Mouse (Mus musculus) MEL (cell line): ENCODE results near the gene Kcnj15. TPM values are rescaled to one million over a fixed set of nuclear protein-coding genes. Genes with fewer than 3 reads are reported as not detected.

ENCODE experiments used
- DNase-seq: peaks from one replicate; pipeline ENCODE4 v3.0.0; 2011; ENCODE audit warnings: low read depth, low spot score
- H3K27ac ChIP-seq: 2 replicates; pipeline ENCODE4 v1.5.1; 2012; ENCODE audit warnings: low read depth, mild to moderate bottlenecking, control low read depth, low read length, moderate library complexity; ENCODE audit not compliant: control insufficient read depth
- H3K27me3 ChIP-seq, 2 experiments: fragments of 150-350 bp in 1 of 2; sonication (generic) in 1 of 2; 2 replicates each; pipeline ENCODE4 v1.6.1; 2012; ENCODE audit warnings: low read length in 2 of 2, mild to moderate bottlenecking in 2 of 2, improper control_type of control experiment in 1 of 2, moderate library complexity in 1 of 2; ENCODE audit not compliant: insufficient read depth in 2 of 2, control insufficient read depth in 1 of 2
- H3K36me3 ChIP-seq, 2 experiments: 2 replicates each; pipeline ENCODE4 v1.6.1; 2012 to 2014; ENCODE audit warnings: low read length in 2 of 2, improper control_type of control experiment in 1 of 2, inconsistent platforms in 1 of 2, mild to moderate bottlenecking in 1 of 2; ENCODE audit not compliant: insufficient read depth in 2 of 2, control insufficient read depth in 1 of 2
- H3K4me1 ChIP-seq, 2 experiments: fragments of 150-350 bp in 1 of 2; sonication (generic) in 1 of 2; 2 replicates each; pipeline ENCODE4 v1.6.1; 2012; ENCODE audit warnings: low read length in 2 of 2, improper control_type of control experiment in 1 of 2, mild to moderate bottlenecking in 1 of 2; ENCODE audit not compliant: insufficient read depth in 2 of 2, control insufficient read depth in 1 of 2
- H3K4me3 ChIP-seq, 2 experiments: fragments of 150-350 bp in 1 of 2; sonication (generic) in 1 of 2; 2 replicates each; pipeline ENCODE4 v1.5.1; 2012; ENCODE audit warnings: low read depth in 2 of 2, low read length in 2 of 2, mild to moderate bottlenecking in 2 of 2, moderate library complexity in 2 of 2, control low read depth in 1 of 2, improper control_type of control experiment in 1 of 2; ENCODE audit not compliant: control insufficient read depth in 1 of 2, insufficient read depth in 1 of 2
- H3K79me2 ChIP-seq: 2 replicates; pipeline ENCODE4 v1.6.1; 2012; ENCODE audit warnings: mild to moderate bottlenecking, low read length, moderate library complexity; ENCODE audit not compliant: control insufficient read depth, poor library complexity, insufficient read depth
- H3K9ac ChIP-seq: 2 replicates; pipeline ENCODE4 v1.6.1; 2012; ENCODE audit warnings: low read depth, mild to moderate bottlenecking, control low read depth, low read length, moderate library complexity; ENCODE audit not compliant: control insufficient read depth, poor library complexity, severe bottlenecking
- H3K9me3 ChIP-seq: fragments of 150-350 bp; sonication (generic); replicated peaks from 2 replicates; pipeline ENCODE4 v1.6.1; 2012; ENCODE audit warnings: mild to moderate bottlenecking, low read length, improper control_type of control experiment, moderate library complexity; ENCODE audit not compliant: insufficient read depth
- CHD2 ChIP-seq: IDR thresholded peaks from 2 replicates; pipeline ENCODE4 v1.6.1; 2011; ENCODE audit warnings: low read length, improper control_type of control experiment
- CTCF ChIP-seq, 3 experiments: IDR thresholded peaks in 2 of 3; conservative IDR thresholded peaks in 1 of 3; 2 replicates each; pipeline ENCODE4 v1.5.1; 2011 to 2012; ENCODE audit warnings: low read length in 3 of 3, low read depth in 2 of 3, mild to moderate bottlenecking in 2 of 3, improper control_type of control experiment in 1 of 3, inconsistent platforms in 1 of 3, mixed read lengths in 1 of 3, moderate library complexity in 1 of 3; ENCODE audit not compliant: control insufficient read depth in 1 of 3, insufficient read depth in 1 of 3, poor library complexity in 1 of 3, severe bottlenecking in 1 of 3
- ELF1 ChIP-seq: IDR thresholded peaks from 2 replicates; pipeline ENCODE4 v1.6.1; 2014; ENCODE audit warnings: low read depth, mild to moderate bottlenecking, inconsistent platforms, low read length, improper control_type of control experiment, moderate library complexity
- GABPA ChIP-seq: IDR thresholded peaks from 2 replicates; pipeline ENCODE4 v1.6.1; 2012; ENCODE audit warnings: low read depth, mild to moderate bottlenecking, inconsistent platforms, low read length, improper control_type of control experiment, moderate library complexity
- MAFK ChIP-seq: IDR thresholded peaks from 2 replicates; pipeline ENCODE4 v1.6.1; 2011; ENCODE audit warnings: low read depth, mild to moderate bottlenecking, low read length, improper control_type of control experiment, borderline replicate concordance
- MAX ChIP-seq: IDR thresholded peaks from 2 replicates; pipeline ENCODE4 v1.6.1; 2011; ENCODE audit warnings: low read length, improper control_type of control experiment
- MAZ ChIP-seq: IDR thresholded peaks from 2 replicates; pipeline ENCODE4 v1.6.1; 2012; ENCODE audit warnings: low read depth, mild to moderate bottlenecking, inconsistent platforms, low read length, improper control_type of control experiment
- MEF2A ChIP-seq: IDR thresholded peaks from 2 replicates; pipeline ENCODE4 v1.6.1; 2014; ENCODE audit warnings: low read depth, mild to moderate bottlenecking, inconsistent platforms, low read length, improper control_type of control experiment; ENCODE audit not compliant: poor library complexity, insufficient replicate concordance, severe bottlenecking; ENCODE audit errors: extremely low read depth
- MXI1 ChIP-seq: IDR thresholded peaks from 2 replicates; pipeline ENCODE4 v1.6.1; 2011; ENCODE audit warnings: mild to moderate bottlenecking, low read depth, low read length, improper control_type of control experiment
- MYB ChIP-seq: IDR thresholded peaks from 2 replicates; pipeline ENCODE4 v1.6.1; 2011; ENCODE audit warnings: mild to moderate bottlenecking, low read depth, low read length, improper control_type of control experiment
- NRF1 ChIP-seq: IDR thresholded peaks from 2 replicates; pipeline ENCODE4 v1.6.1; 2014; ENCODE audit warnings: low read depth, mild to moderate bottlenecking, inconsistent platforms, low read length, improper control_type of control experiment, moderate library complexity; ENCODE audit not compliant: poor library complexity, insufficient read depth, severe bottlenecking
- POLR2AphosphoS2 ChIP-seq: IDR thresholded peaks from 2 replicates; pipeline ENCODE4 v1.6.1; 2011; ENCODE audit warnings: low read length, improper control_type of control experiment
- RCOR1 ChIP-seq: IDR thresholded peaks from 2 replicates; pipeline ENCODE4 v1.6.1; 2012; ENCODE audit warnings: low read depth, mild to moderate bottlenecking, inconsistent platforms, low read length, improper control_type of control experiment
- TBP ChIP-seq: IDR thresholded peaks from 2 replicates; pipeline ENCODE4 v1.8.0; 2011; ENCODE audit warnings: low read depth, low read length, improper control_type of control experiment
- TCF12 ChIP-seq: IDR thresholded peaks from 2 replicates; pipeline ENCODE4 v1.6.1; 2014; ENCODE audit warnings: low read depth, mild to moderate bottlenecking, inconsistent platforms, low read length, improper control_type of control experiment, moderate library complexity
- ZMIZ1 ChIP-seq: IDR thresholded peaks from 2 replicates; pipeline ENCODE4 v1.6.1; 2012; ENCODE audit warnings: low read depth, mild to moderate bottlenecking, inconsistent platforms, low read length, improper control_type of control experiment, moderate library complexity
- ZNF384 ChIP-seq: IDR thresholded peaks from 2 replicates; pipeline ENCODE4 v1.6.1; 2012; ENCODE audit warnings: low read depth, mild to moderate bottlenecking, inconsistent platforms, low read length, improper control_type of control experiment
- polyA plus RNA-seq, 2 experiments: library from polyadenylated mRNA; stranded (reverse) in 1 of 2; unstranded in 1 of 2; fragments of >175 nt in 1 of 2; fragments of >200 nt in 1 of 2; gene quantifications; 2 replicates each; pipeline versions ENCODE4 v1.2.1 to v1.2.4; 2012; ENCODE audit warnings: low replicate concordance in 2 of 2, low read depth in 1 of 2; ENCODE audit not compliant: insufficient read length in 2 of 2, insufficient read depth in 1 of 2, missing spikeins in 1 of 2
- total RNA-seq: library from RNA; depleted of rRNA; stranded (reverse); fragments of 300-350 nt; gene quantifications from 2 replicates; pipeline ENCODE4 v1.2.3, GENCODE M21; 2012

Kcnj15 gene
- total and polyA plus RNA-seq, 3 experiments = not detected

DNA sequence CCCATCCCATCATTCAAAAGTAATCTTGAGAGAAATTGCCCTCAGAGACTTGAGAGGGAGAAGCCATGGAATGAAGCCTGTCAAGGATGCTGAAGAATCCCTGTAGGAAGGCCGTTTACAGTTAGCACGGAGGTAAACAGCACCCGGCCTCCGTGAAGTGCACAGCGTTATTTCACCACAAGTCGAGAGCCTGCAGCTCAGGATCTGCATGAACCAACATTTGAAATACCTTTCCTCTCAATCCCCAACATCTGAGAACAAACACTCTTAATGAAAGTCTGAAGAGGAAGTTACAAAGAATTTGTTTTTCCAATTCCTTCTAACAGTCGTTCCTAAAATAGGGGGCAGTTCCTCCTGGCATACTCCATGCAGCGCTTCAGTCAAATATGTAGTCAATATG is 33.9 kb upstream of the Kcnj15 start:
- H3K79me2 ChIP-seq = no peaks in the 10 kb centered on the region
- no peak for DNase-seq
- H3K27ac ChIP-seq = no peak overlapping the region
- no peak overlapping the region for H3K4me3 ChIP-seq
- H3K9me3 ChIP-seq = no peaks in the 10 kb centered on the region
- no peak for TF ChIP-seq POLR2AphosphoS2
- TF ChIP-seq TBP = no peak
- TF ChIP-seq NRF1 = no peak
- TF ChIP-seq MXI1 = no peak
- no peak for TF ChIP-seq TCF12
- no peaks in the 10 kb centered on the region for H3K4me1 ChIP-seq
- no peak overlapping the region for H3K9ac ChIP-seq
- H3K27me3 ChIP-seq = no peaks in the 10 kb centered on the region
- no peaks in the 10 kb centered on the region for H3K36me3 ChIP-seq

DNA sequence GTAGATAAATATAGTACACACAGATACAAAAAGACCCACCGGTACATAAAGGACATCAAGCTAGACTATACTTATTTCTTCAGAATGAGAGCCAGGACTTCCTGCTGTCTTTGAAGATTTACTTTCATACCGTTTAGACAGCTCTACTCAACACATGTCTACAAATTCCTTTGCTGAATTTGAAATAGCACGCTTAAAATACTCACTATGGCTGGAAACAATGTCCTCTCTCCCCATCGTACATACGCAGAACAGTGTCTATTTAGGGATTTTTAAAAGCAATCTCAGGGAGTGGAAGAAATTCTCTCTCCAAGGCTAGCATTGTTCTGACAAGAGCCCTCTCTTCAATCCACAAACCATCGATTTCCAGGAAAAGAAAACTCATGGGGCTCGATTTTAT is 32.1 kb upstream of the Kcnj15 start:
- H3K27ac ChIP-seq = no peak overlapping the region
- TF ChIP-seq MAZ = no peak
- no peak for TF ChIP-seq RCOR1
- no peak for TF ChIP-seq MEF2A
- no peak for TF ChIP-seq MAFK
- no peak for TF ChIP-seq CTCF (IDR thresholded peaks at IDR 0.05 in 2 of 3, conservative IDR thresholded peaks at IDR 0.05 in 1 of 3; ENCODE audit: control insufficient read depth in 1 of 3, insufficient read depth in 1 of 3, low read depth in 2 of 3, low read length in 3 of 3, poor library complexity in 1 of 3, severe bottlenecking in 1 of 3)
- TF ChIP-seq MYB = no peak
- TF ChIP-seq CHD2 = no peak
- TF ChIP-seq ZMIZ1 = no peak
- TF ChIP-seq, all 39 proteins: peak for 0
- H3K9me3 ChIP-seq = no peaks in the 10 kb centered on the region
- H3K9ac ChIP-seq = no peak overlapping the region
- no peak overlapping the region for H3K4me3 ChIP-seq
- no peaks in the 10 kb centered on the region for H3K27me3 ChIP-seq
- no peaks in the 10 kb centered on the region for H3K79me2 ChIP-seq
- H3K36me3 ChIP-seq = no peaks in the 10 kb centered on the region
- no peaks in the 10 kb centered on the region for H3K4me1 ChIP-seq
- DNase-seq = no peak

DNA sequence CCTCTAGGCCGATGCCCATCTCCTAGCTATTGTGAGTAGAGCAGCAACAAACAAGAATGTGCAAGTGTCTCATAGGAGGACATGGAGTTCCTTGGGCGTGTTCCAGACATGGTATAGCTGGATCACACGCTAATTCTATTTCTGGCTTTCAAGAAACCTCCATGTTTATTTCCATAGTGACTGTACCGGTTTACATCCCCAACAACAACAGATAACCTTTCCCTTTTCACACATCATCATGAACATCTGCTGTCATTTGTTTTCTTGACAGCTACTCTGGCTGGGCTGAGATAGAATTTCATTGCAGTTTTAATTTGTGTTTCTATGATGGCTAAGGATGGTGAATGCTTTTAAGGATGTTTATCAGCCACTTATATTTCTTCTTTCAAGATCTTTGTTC is 25.6 kb upstream of the Kcnj15 start:
- Histone ChIP-seq H3K4me3 (no peak overlapping the region), H3K27me3 (no peaks in the 10 kb centered on the region; a peak in 1 of 4 replicates), H3K9me3 (no peaks in the 10 kb centered on the region), H3K36me3 (no peaks in the 10 kb centered on the region), H3K4me1 (no peaks in the 10 kb centered on the region), H3K9ac (no peak overlapping the region), H3K79me2 (no peaks in the 10 kb centered on the region), H3K27ac (no peak overlapping the region)
- no peak for DNase-seq
- TF ChIP-seq GABPA = no peak
- TF ChIP-seq TCF12 = no peak
- no peak for TF ChIP-seq MAZ
- no peak for TF ChIP-seq ELF1
- no peak for TF ChIP-seq ZNF384
- no peak for TF ChIP-seq ZMIZ1
- no peak for TF ChIP-seq MAX
